Mouse (Mus musculus) left cerebral cortex, adult 8-10 months (tissue): ENCODE measurements at regions not wholly inside any gene's neighbourhood (a gene's known extent, or its start where the extent isn't known, plus 50 kb on each side); places are given as distances from the start of the nearest gene placed in this dataset.
"Not testable (repeated sequence)": the region's sequence is repeated elsewhere in the genome, so short reads cannot be mapped to it uniquely, and the experiment has no call there.

ENCODE experiments used
- DNase-seq, 2 experiments: peaks; one replicate each; pipeline ENCODE4 v3.0.0; 2022; ENCODE audit warnings: low spot score in 2 of 2

DNA sequence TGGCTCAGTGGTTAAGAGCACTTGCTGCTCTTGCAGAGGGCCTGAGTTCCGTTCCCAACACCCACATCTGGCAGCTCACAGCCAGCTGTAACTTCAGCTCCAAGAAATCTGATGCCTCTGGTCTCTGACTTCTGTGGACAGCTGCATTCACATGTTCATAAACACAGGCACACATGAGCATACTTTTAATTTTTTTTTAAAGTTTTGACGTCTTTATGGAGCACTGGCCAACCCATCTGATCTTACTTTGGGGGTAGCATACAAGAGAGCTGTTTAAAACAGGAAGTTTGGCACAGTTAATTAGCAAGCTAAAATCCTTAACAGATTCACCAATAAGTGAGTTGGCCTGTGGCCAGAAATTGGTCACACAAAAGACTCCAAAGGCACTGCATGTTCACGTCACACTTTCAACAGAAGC, 81.2 kb upstream of the Atl2 start:
- no peak for DNase-seq

GRCm38 (mm10) chr17:79976518-79977100, 80.7 kb upstream of the Atl2 start:
- no peak for DNase-seq

- DNase-seq = no peak
These were observed 80.1 kb upstream of the Atl2 start for GRCm38 (mm10) chr17:79975997-79976443.

DNA sequence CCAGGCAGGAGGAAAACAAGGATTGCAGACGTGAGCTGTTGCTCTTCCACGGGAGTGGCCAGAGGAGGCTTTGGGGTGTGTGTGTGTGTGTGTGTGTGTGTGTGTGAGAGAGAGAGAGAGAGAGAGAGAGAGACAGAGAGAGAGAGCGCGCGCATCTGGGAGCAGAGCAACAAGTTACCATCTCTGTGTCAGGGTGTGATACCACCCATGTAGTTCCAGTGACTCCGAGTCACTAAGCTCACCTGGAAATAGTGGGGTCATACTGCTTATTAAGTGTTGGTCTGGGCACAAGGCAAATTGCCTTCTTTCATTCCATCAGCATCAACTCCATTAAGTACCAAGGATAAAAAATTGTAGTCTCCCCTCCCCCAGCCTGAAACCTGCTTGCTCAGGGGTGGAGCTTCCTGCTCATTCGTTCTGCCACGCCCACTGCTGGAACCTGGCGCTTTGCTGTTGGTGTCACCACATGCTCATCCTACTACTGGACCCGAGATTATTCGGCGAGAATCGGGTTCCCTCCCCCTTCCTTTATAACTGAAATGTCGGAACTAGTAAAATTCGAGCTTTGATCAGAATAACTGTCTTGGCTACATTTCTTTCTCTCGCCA, 79.3 kb upstream of the Atl2 start:
- not testable (repeated sequence) for DNase-seq

- no peak for DNase-seq
These were observed 75.9 kb upstream of the Atl2 start for GRCm38 (mm10) chr17:79971721-79972336.

GRCm38 (mm10) chr17:79969500-79969972, 73.6 kb upstream of the Atl2 start:
- DNase-seq = no peak

DNA sequence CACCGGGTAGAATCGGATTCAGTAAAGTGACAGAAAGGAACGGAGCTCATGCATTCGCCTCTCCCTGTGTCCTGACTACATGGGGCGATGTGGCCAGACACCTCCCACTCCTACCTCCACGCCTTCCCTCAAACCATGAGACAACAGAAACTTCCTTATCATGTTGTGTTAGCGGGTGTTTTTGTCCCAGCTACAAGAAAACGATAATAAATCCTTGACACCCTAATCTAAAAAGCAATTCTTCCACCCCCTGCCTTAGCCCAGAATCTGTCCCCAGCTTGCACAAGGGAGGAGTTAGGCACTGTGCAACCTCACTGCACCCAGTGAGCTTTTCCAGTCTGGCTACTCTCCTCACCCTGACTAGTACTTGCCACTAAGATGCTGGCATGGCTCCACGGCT, 72.9 kb upstream of the Atl2 start:
- no peak for DNase-seq

- DNase-seq = no peak
These were observed 71.1 kb upstream of the Atl2 start for GRCm38 (mm10) chr17:79966981-79967380.

DNA sequence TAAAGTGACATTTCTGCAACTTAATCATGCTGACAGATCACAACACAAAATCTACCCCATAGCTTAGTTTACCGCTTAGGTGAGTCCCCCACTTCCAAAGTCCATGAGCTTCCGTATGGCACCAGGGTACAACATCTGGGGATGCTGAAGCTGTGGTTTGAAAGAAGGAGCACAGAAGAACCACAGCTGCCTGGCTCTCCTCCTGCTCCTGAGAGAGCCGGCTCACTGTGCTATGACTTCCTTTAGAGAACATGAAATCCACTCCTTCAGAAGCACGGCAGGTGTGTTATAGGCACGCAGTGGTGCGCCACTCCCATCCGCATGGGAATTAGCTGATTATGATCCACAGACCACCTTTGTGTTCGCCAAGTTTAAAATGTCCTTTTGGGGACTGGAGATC, 69.7 kb upstream of the Atl2 start:
- no peak for DNase-seq

DNA sequence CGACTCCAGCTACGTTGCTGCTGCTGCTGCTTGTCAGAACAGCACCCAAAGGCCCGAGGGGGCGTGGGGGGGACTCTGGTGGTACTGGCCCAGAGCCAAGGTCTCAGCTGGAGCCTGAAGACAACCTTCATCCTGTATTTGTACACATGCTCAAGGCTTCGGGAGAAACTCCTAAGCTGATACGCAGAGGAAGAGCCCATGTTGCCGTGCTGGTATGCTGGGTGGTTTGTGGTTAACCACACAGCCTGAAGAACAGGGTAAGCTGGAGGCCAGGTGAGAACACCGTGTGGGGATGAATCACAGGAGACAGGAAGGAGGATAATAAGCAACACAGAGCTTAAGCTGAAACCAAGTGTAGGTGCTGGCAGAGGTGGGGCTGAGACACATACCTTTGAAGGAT, 68.9 kb upstream of the Atl2 start:
- DNase-seq = no peak

DNA sequence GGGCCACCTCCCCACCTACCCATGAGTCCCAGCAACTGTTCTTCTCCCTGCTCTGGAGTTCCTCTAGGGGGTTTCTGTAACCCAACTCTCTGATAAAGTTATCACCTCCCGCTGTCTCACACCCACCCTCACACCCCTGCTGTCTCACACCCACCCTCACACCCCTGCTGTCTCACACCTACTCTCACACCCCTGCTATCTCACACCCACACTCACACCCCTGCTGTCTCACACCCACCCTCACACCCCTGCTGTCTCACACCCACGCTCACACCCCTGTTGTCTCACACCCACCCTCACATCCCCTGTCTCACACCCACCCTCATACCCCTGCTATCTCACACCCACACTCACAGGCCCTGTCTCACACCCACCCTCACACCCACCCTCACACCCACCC, 67.4 kb upstream of the Atl2 start:
- no peak for DNase-seq

- DNase-seq = no peak
These were observed 65.5 kb upstream of the Atl2 start for GRCm38 (mm10) chr17:79961391-79961790.

- no peak for DNase-seq
These were observed 64.8 kb upstream of the Atl2 start for GRCm38 (mm10) chr17:79960688-79961087.

DNA sequence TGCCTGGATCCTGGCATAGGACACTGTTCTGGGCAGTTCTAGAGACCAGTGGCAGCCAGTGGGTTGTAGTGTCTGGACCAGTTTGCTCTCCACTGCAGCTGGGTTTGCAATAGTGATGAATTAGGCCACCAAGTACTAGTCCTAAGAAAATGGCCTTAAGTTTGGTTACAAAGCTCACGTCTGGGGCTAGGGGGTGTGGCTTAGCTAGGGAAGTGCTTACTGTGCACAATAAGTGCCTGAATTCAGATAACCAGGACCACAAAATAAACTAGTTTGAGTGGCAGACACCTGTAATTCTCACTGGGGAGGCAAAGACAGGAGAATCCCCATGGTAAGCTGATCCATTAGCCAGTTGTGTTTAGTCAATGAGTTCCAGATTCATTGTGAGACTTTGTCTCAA, 59.3 kb upstream of the Atl2 start:
- DNase-seq = no peak

- no peak for DNase-seq
These were observed 58.8 kb upstream of the Atl2 start for GRCm38 (mm10) chr17:79954624-79955244.

GRCm38 (mm10) chr17:79948591-79949475, 52.9 kb upstream of the Atl2 start:
- peak in 1 of 2 experiments; percentile 60 for DNase-seq
